8 mouse cellular contexts compared by ENCODE assay signal in genomic region chr5:124078794-124079416, GRCm38 (mm10). TPM values are rescaled to one million over a fixed set of nuclear protein-coding genes. Genes with fewer than 3 reads are reported as not detected.
DNase-seq lines count a peak whose midpoint lies in the region; ATAC-seq lines count a peak whose summit lies in the region.

No protein-coding gene starts in this region.

- 60% methylated on average over 9 of the region's 9 CpGs for WGBS in hindbrain, embryonic 11.5 days
- WGBS in limb, embryonic 10.5 days: 52% methylated on average over 9 of the region's 9 CpGs

- H3K27me3 ChIP-seq in hindbrain, embryonic 11.5 days (ENCODE audit: control insufficient read depth, insufficient read depth, low read length): no peaks in the 10 kb centered on the region
- no peaks in the 10 kb centered on the region for H3K27me3 ChIP-seq in limb, embryonic 10.5 days (ENCODE audit: low read depth, poor library complexity, severe bottlenecking)

- 0 out of 2 replicates have a peak overlapping the region, but pooled peaks have one; percentile 19 for H3K9ac ChIP-seq in hindbrain, embryonic 11.5 days (ENCODE audit: low read depth, low read length)

- H3K36me3 ChIP-seq in hindbrain, embryonic 11.5 days (ENCODE audit: control insufficient read depth, insufficient read depth, low read length): no peaks in the 10 kb centered on the region
- no peaks in the 10 kb centered on the region for H3K36me3 ChIP-seq in limb, embryonic 10.5 days

- H3K4me2 ChIP-seq in hindbrain, embryonic 11.5 days (replicated peaks; ENCODE audit: low read depth, low read length): no peak overlapping the region

- no peak overlapping the region for H3K4me3 ChIP-seq in hindbrain, embryonic 11.5 days (ENCODE audit: low read depth, low read length)
- no peak overlapping the region for H3K4me3 ChIP-seq in limb, embryonic 10.5 days

- H3K27ac ChIP-seq in hindbrain, embryonic 11.5 days (ENCODE audit: low read depth, low read length): no peak overlapping the region
- peak overlapping the region; percentile 48; the same call in 1 of the 2 replicates for H3K27ac ChIP-seq in limb, embryonic 10.5 days

- peak; percentile 27 for DNase-seq in gastrocnemius, postnatal 14 days
- DNase-seq in gastrocnemius, postnatal 25 days: no peak
- peak; percentile 76 to 88 for DNase-seq in cerebellum, postnatal 10 days
- DNase-seq in hindbrain, embryonic 11.5 days (ENCODE audit: low spot score): peak; percentile 33
- DNase-seq in limb, embryonic 10.5 days (ENCODE audit: low spot score): no peak
- DNase-seq in right cerebral cortex, postnatal 14 days: peak; percentile 61
- DNase-seq in gastrocnemius, postnatal 4 days (ENCODE audit: low spot score in 2 of 2): no peak

- no peaks in the 10 kb centered on the region for H3K9me3 ChIP-seq in hindbrain, embryonic 11.5 days (ENCODE audit: control insufficient read depth, low read length)
- H3K9me3 ChIP-seq in limb, embryonic 10.5 days (replicated peaks): no peaks in the 10 kb centered on the region

- intact Hi-C loops in gastrocnemius, postnatal 14 days (cut with DNase I; ENCODE audit: low total_unique reads): no loop called here

- peak; percentile 45; the same call in 1 of the 2 replicates for ATAC-seq in hindbrain, embryonic 11.5 days (ENCODE audit: low FRiP score)
- ATAC-seq in erythroblast, adult 5-6 weeks (replicated peaks; ENCODE audit: low FRiP score, poor library complexity, severe bottlenecking): no peak

- 0 out of 2 replicates have a peak, but pooled peaks cover 3% of the 10 kb centered on the region for H3K4me1 ChIP-seq in hindbrain, embryonic 11.5 days (replicated peaks; ENCODE audit: control insufficient read depth, insufficient read depth, low read length)
- H3K4me1 ChIP-seq in limb, embryonic 10.5 days: peaks cover 44% of the 10 kb centered on the region

RNA-seq across cellular contexts. Expression of gene Abcb9, which starts 16.7 kb away (rescaled TPM):
- 1 to 10 TPM; 5.7 TPM for total RNA-seq in gastrocnemius, postnatal 14 days (2021)
- 1 to 10 TPM; 7.9 to 9.5 TPM for total RNA-seq in gastrocnemius, postnatal 25 days (2021)
- 0.71 and 0.76 TPM in 2 replicates for polyA plus RNA-seq in hindbrain, embryonic 11.5 days (2014; fragmentation: Nextera tagmentation; extraction: Ambion mirVana)
- 0.13 and 0.55 TPM in 2 replicates for polyA plus RNA-seq in limb, embryonic 10.5 days (2016; fragmentation: Nextera tagmentation; extraction: Ambion mirVana)
- total RNA-seq in gastrocnemius, postnatal 4 days (2021): 1 to 10 TPM; 5.2 to 6.1 TPM
- total RNA-seq in erythroblast, adult 5-6 weeks (2015; ENCODE audit: low replicate concordance): 13.8 and 15.5 TPM in 2 replicates
- total RNA-seq in erythroblast, adult 5-6 weeks (2017; ENCODE audit: low replicate concordance): 19.1 and 23.4 TPM in 2 replicates

RNA-seq across cellular contexts. Expression of gene Ogfod2, which starts 33.2 kb away (rescaled TPM):
- total RNA-seq in gastrocnemius, postnatal 14 days (2021): 1 to 10 TPM; 6.8 to 8.8 TPM
- total RNA-seq in gastrocnemius, postnatal 25 days (2021): 10 to 100 TPM; 10.0 to 10.4 TPM
- polyA plus RNA-seq in hindbrain, embryonic 11.5 days (2014; fragmentation: Nextera tagmentation; extraction: Ambion mirVana): 13.1 and 13.3 TPM in 2 replicates
- polyA plus RNA-seq in limb, embryonic 10.5 days (2016; fragmentation: Nextera tagmentation; extraction: Ambion mirVana): 13.2 and 16.2 TPM in 2 replicates
- total RNA-seq in gastrocnemius, postnatal 4 days (2021): 10 to 100 TPM in 1 of 2 experiments, 1 to 10 TPM in 1; 9.0 to 11.2 TPM
- 4.8 and 6.9 TPM in 2 replicates for total RNA-seq in erythroblast, adult 5-6 weeks (2015; ENCODE audit: low replicate concordance)
- total RNA-seq in erythroblast, adult 5-6 weeks (2017; ENCODE audit: low replicate concordance): 13.9 and 19.9 TPM in 2 replicates

RNA-seq across cellular contexts. Expression of gene Arl6ip4, which starts 37.0 kb away (rescaled TPM):
- 10 to 100 TPM; 42.8 to 46.5 TPM for total RNA-seq in gastrocnemius, postnatal 14 days (2021)
- total RNA-seq in gastrocnemius, postnatal 25 days (2021): 10 to 100 TPM; 36.0 to 40.9 TPM
- 80.8 and 91.5 TPM in 2 replicates for polyA plus RNA-seq in hindbrain, embryonic 11.5 days (2014; fragmentation: Nextera tagmentation; extraction: Ambion mirVana)
- 139 and 150 TPM in 2 replicates for polyA plus RNA-seq in limb, embryonic 10.5 days (2016; fragmentation: Nextera tagmentation; extraction: Ambion mirVana)
- 10 to 100 TPM; 69.9 to 76.4 TPM for total RNA-seq in gastrocnemius, postnatal 4 days (2021)
- 18.4 and 22.9 TPM in 2 replicates for total RNA-seq in erythroblast, adult 5-6 weeks (2015; ENCODE audit: low replicate concordance)
- 12.2 and 65.1 TPM in 2 replicates for total RNA-seq in erythroblast, adult 5-6 weeks (2017; ENCODE audit: low replicate concordance)

RNA-seq across cellular contexts. Expression of gene Vps37b, which starts 46.8 kb away (rescaled TPM):
- 1 to 10 TPM; 6.3 to 7.8 TPM for total RNA-seq in gastrocnemius, postnatal 14 days (2021)
- total RNA-seq in gastrocnemius, postnatal 25 days (2021): 1 to 10 TPM; 4.2 to 6.3 TPM
- 38.3 and 48.8 TPM in 2 replicates for polyA plus RNA-seq in hindbrain, embryonic 11.5 days (2014; fragmentation: Nextera tagmentation; extraction: Ambion mirVana)
- 40.5 and 42.6 TPM in 2 replicates for polyA plus RNA-seq in limb, embryonic 10.5 days (2016; fragmentation: Nextera tagmentation; extraction: Ambion mirVana)
- 10 to 100 TPM; 24.4 to 29.3 TPM for total RNA-seq in gastrocnemius, postnatal 4 days (2021)
- 14.4 and 27.9 TPM in 2 replicates for total RNA-seq in erythroblast, adult 5-6 weeks (2015; ENCODE audit: low replicate concordance)
- total RNA-seq in erythroblast, adult 5-6 weeks (2017; ENCODE audit: low replicate concordance): 6.8 and 7.9 TPM in 2 replicates

Comparison
In these comparisons a context has a peak if more than half of its experiments do, and no peak if none do; other contexts are left out.
1. DNase-seq: peak in gastrocnemius, postnatal 14 days (single experiment), cerebellum, postnatal 10 days (2 of 2), hindbrain, embryonic 11.5 days (single experiment) and right cerebral cortex, postnatal 14 days (single experiment); none in gastrocnemius, postnatal 25 days (single experiment), limb, embryonic 10.5 days (single experiment) and gastrocnemius, postnatal 4 days (0 of 2).